Mouse (Mus musculus) liver, embryonic 14.5 days (tissue): ENCODE measurements around the gene Smg6. TPM values are rescaled to one million over a fixed set of nuclear protein-coding genes. Genes with fewer than 3 reads are reported as not detected.

ENCODE experiments used
- ATAC-seq: fragments of 200-750 bp; cut with Nextera tagmentation; 2 replicates; pipeline ENCODE4 v1.8.0; 2017; ENCODE audit warnings: moderate number of reproducible peaks, mild to moderate bottlenecking, moderate library complexity; ENCODE audit not compliant: insufficient read depth
- DNase-seq, 3 experiments: peaks; one replicate each; pipeline ENCODE4 v3.0.0-alpha.2; 2012 to 2013; ENCODE audit warnings: low read depth in 3 of 3, low spot score in 3 of 3
- H3K27ac ChIP-seq: fragments of 300-500 bp; sonication (generic); 2 replicates; pipeline ENCODE4 v1.5.1; 2014; ENCODE audit warnings: moderate library complexity, mild to moderate bottlenecking, control low read depth, inconsistent platforms
- H3K27me3 ChIP-seq: fragments of 300-500 bp; sonication (generic); 2 replicates; pipeline ENCODE4 v1.6.1; 2014; ENCODE audit warnings: mild to moderate bottlenecking, low read length, moderate library complexity; ENCODE audit not compliant: control insufficient read depth, insufficient read depth
- H3K36me3 ChIP-seq: fragments of 300-500 bp; sonication (generic); replicated peaks from 2 replicates; pipeline ENCODE4 v1.6.1; 2014; ENCODE audit warnings: low read depth; ENCODE audit not compliant: control insufficient read depth, insufficient read depth
- H3K4me1 ChIP-seq, 2 experiments: fragments of 200-500 bp in 1 of 2; fragments of 300-500 bp in 1 of 2; sonication (generic) in 1 of 2; replicated peaks; 2 replicates each; pipeline ENCODE4 v1.6.1; 2012 to 2014; ENCODE audit warnings: antibody characterized with exemption in 1 of 2, inconsistent platforms in 1 of 2, low read length in 1 of 2; ENCODE audit not compliant: control insufficient read depth in 2 of 2, insufficient read depth in 2 of 2
- H3K4me2 ChIP-seq: fragments of 300-500 bp; sonication (generic); 2 replicates; pipeline ENCODE4 v1.6.1; 2014; ENCODE audit warnings: low read depth, mild to moderate bottlenecking, control low read depth, moderate library complexity
- H3K4me3 ChIP-seq, 2 experiments: fragments of 200-500 bp in 1 of 2; fragments of 300-500 bp in 1 of 2; sonication (generic) in 1 of 2; 2 replicates each; pipeline ENCODE4 v1.5.1; 2012 to 2014; ENCODE audit warnings: low read depth in 2 of 2, low read length in 2 of 2, mild to moderate bottlenecking in 2 of 2, control low read depth in 1 of 2, inconsistent platforms in 1 of 2, moderate library complexity in 1 of 2; ENCODE audit not compliant: insufficient read depth in 1 of 2
- H3K9ac ChIP-seq: fragments of 300-500 bp; sonication (generic); replicated peaks from 2 replicates; pipeline ENCODE4 v1.6.1; 2014; ENCODE audit warnings: mild to moderate bottlenecking, control low read depth, moderate library complexity
- H3K9me3 ChIP-seq: fragments of 300-500 bp; sonication (generic); 2 replicates; pipeline ENCODE4 v1.6.1; 2016; ENCODE audit warnings: low read length, mixed read lengths; ENCODE audit not compliant: control insufficient read depth
- CTCF ChIP-seq: IDR thresholded peaks from 2 replicates; pipeline ENCODE4 v1.5.1; 2016; ENCODE audit warnings: antibody characterized with exemption, low read depth, control low read depth
- EP300 ChIP-seq: IDR thresholded peaks from 2 replicates; pipeline ENCODE4 v1.6.1; 2016; ENCODE audit warnings: antibody characterized with exemption, low read depth
- WGBS: fragments of 180-500 bp; shearing (Covaris S2); extraction: QIAGEN DNeasy Blood & Tissue Kit; methylation state at CpG from one replicate; pipeline ENCODE4 v1.1.7; 2014; ENCODE audit not compliant: insufficient replicate concordance; 5-methylcytosine and 5-hydroxymethylcytosine counted together
- polyA plus RNA-seq, 2 experiments: library from polyadenylated mRNA; depleted of rRNA in 1 of 2; stranded (reverse) in 1 of 2; unstranded in 1 of 2; fragments of >200 nt; fragmentation: Nextera tagmentation in 1 of 2; extraction: Ambion mirVana in 1 of 2; gene quantifications; 2 replicates each; pipeline versions ENCODE4 v1.2.1 to v1.2.3; 2012 to 2014

Smg6 gene
- polyA plus RNA-seq, 2 experiments = 3.2 to 5.9 TPM

- Histone ChIP-seq H3K9me3 (no peaks in the 10 kb centered on the region), H3K9ac (no peak overlapping the region), H3K4me3 (no peak overlapping the region), H3K4me2 (0 out of 2 replicates have a peak overlapping the region, but pooled peaks have one; percentile 20), H3K4me1 (peaks cover 0 to 19% of the 10 kb centered on the region in 2 experiments; a peak in 2 of 4 replicates), H3K27me3 (no peaks in the 10 kb centered on the region), H3K27ac (no peak overlapping the region), H3K36me3 (no peaks in the 10 kb centered on the region)
- TF ChIP-seq EP300 = no peak
- TF ChIP-seq CTCF = no peak
- WGBS = 56% methylated on average over 18 of the region's 18 CpGs
- ATAC-seq (no peak), DNase-seq (no peak)
Measured at GRCm38 (mm10) chr11:75152603-75153557, 227.3 kb downstream of the Smg6 start.

- peaks cover 0 to 15% of the 10 kb centered on the region in 2 experiments; a peak in 2 of 4 replicates for H3K4me1 ChIP-seq
- WGBS = 40% methylated on average over 6 of the region's 6 CpGs
- no peak for DNase-seq
Measured at GRCm38 (mm10) chr11:75154053-75154585, 228.5 kb downstream of the Smg6 start.

GRCm38 (mm10) chr11:75155985-75156384 is 230.4 kb downstream of the Smg6 start:
- H3K4me3 ChIP-seq = no peak overlapping the region
- H3K4me1 ChIP-seq = peaks cover 0 to 15% of the 10 kb centered on the region in 2 experiments; a peak in 2 of 4 replicates
- no peak overlapping the region for H3K9ac ChIP-seq
- no peak for ATAC-seq
- no peak for TF ChIP-seq EP300
- no peak for TF ChIP-seq CTCF
- H3K36me3 ChIP-seq = no peaks in the 10 kb centered on the region
- DNase-seq = no peak
- H3K4me2 ChIP-seq = no peak overlapping the region
- H3K9me3 ChIP-seq = no peaks in the 10 kb centered on the region
- WGBS = 61% methylated on average over 6 of the region's 6 CpGs
- H3K27me3 ChIP-seq = no peaks in the 10 kb centered on the region
- no peak overlapping the region for H3K27ac ChIP-seq

More at GRCm38 (mm10) chr11:75154053-75154585, 228.5 kb downstream of the Smg6 start:
- H3K9me3 ChIP-seq = no peaks in the 10 kb centered on the region
- no peak for ATAC-seq
- no peak overlapping the region for H3K4me2 ChIP-seq
- no peak overlapping the region for H3K27ac ChIP-seq
- H3K4me3 ChIP-seq = no peak overlapping the region
- TF ChIP-seq CTCF (peak; percentile 29; the same call in 1 of the 2 replicates), EP300 (no peak)
- no peaks in the 10 kb centered on the region for H3K27me3 ChIP-seq
- H3K9ac ChIP-seq = no peak overlapping the region
- no peaks in the 10 kb centered on the region for H3K36me3 ChIP-seq

- Histone ChIP-seq H3K36me3 (no peaks in the 10 kb centered on the region), H3K4me2 (no peak overlapping the region), H3K4me1 (peaks cover 0 to 15% of the 10 kb centered on the region in 2 experiments; a peak in 2 of 4 replicates), H3K9me3 (no peaks in the 10 kb centered on the region), H3K4me3 (no peak overlapping the region), H3K9ac (no peak overlapping the region), H3K27me3 (no peaks in the 10 kb centered on the region), H3K27ac (no peak overlapping the region)
- ATAC-seq = no peak
- no peak for TF ChIP-seq CTCF
- TF ChIP-seq EP300 = no peak
- 69% methylated on average over 5 of the region's 5 CpGs for WGBS
- no peak for DNase-seq
Measured at GRCm38 (mm10) chr11:75156416-75156815, 230.8 kb downstream of the Smg6 start.

- no peak overlapping the region for H3K27ac ChIP-seq
- ATAC-seq (no peak), DNase-seq (no peak)
- TF ChIP-seq EP300 = no peak
- no peak for TF ChIP-seq CTCF
- WGBS = 59% methylated on average over 4 of the region's 4 CpGs
- H3K4me3 ChIP-seq = no peak overlapping the region
- no peaks in the 10 kb centered on the region for H3K9me3 ChIP-seq
- H3K4me2 ChIP-seq = no peak overlapping the region
- no peaks in the 10 kb centered on the region for H3K27me3 ChIP-seq
- no peak overlapping the region for H3K9ac ChIP-seq
- no peaks in the 10 kb centered on the region for H3K36me3 ChIP-seq
- H3K4me1 ChIP-seq = peaks cover 0 to 15% of the 10 kb centered on the region in 2 experiments; a peak in 2 of 4 replicates
Measured at GRCm38 (mm10) chr11:75157037-75157436, 231.4 kb downstream of the Smg6 start.
